Mouse (Mus musculus): ENCODE results near the gene Tigit. TPM values are rescaled to one million over a fixed set of nuclear protein-coding genes. Genes with fewer than 3 reads are reported as not detected.

Gene Tigit
- polyA plus RNA-seq, 1 experiment from 2014 or later = not detected

DNA sequence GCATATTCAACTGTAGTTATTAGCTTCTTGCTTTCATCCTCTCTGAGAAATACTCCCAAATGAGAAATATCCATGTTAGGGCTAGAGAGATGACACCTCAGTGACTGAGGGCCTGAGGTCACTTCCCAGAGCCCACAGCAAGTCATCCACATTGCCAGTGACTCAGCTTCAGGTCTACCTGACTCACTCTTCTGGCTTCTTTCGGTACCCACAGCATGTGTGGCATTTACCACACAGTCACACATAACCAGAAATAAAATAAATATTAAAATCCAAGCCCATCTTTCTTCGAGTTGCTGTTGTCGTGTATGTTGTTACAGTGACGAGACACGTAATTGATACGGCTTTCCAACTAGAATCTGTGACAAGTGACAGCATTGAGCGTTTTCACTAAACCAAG lies 33.8 kb upstream of the Tigit start:
- no peak for ATAC-seq (ENCODE audit: insufficient number of reproducible peaks, low FRiP score)
- 89% methylated on average over 7 of the region's 7 CpGs for WGBS
- Histone ChIP-seq H3K27ac (ENCODE audit: poor library complexity, severe bottlenecking) (no peak overlapping the region), H3K4me3 (no peak overlapping the region), H3K9me3 (replicated peaks) (no peaks in the 10 kb centered on the region), H3K4me2 (no peak overlapping the region), H3K27me3 (replicated peaks) (no peaks in the 10 kb centered on the region), H3K4me1 (replicated peaks) (peaks cover 21% of the 10 kb centered on the region), H3K36me3 (no peaks in the 10 kb centered on the region), H3K9ac (no peak overlapping the region)

- no peak overlapping the region for H3K9ac ChIP-seq
- H3K27me3 ChIP-seq (replicated peaks) = no peaks in the 10 kb centered on the region
- 73% methylated on average over 7 of the region's 7 CpGs for WGBS
- H3K9me3 ChIP-seq (replicated peaks) = no peaks in the 10 kb centered on the region
- H3K4me1 ChIP-seq (replicated peaks) = peaks cover 4% of the 10 kb centered on the region; the same call in 1 of the 2 replicates
- no peak overlapping the region for H3K4me2 ChIP-seq
- H3K27ac ChIP-seq (ENCODE audit: poor library complexity, severe bottlenecking) = no peak overlapping the region
- ATAC-seq (ENCODE audit: insufficient number of reproducible peaks, low FRiP score) = no peak
- H3K36me3 ChIP-seq = no peaks in the 10 kb centered on the region
- no peak overlapping the region for H3K4me3 ChIP-seq
Observed at GRCm38 (mm10) chr16:43695852-43696251, 31.9 kb upstream of the Tigit start.

GRCm38 (mm10) chr16:43694104-43694503 lies 30.2 kb upstream of the Tigit start:
- no peak overlapping the region for H3K27ac ChIP-seq (ENCODE audit: poor library complexity, severe bottlenecking)
- H3K4me2 ChIP-seq = no peak overlapping the region
- no peaks in the 10 kb centered on the region for H3K9me3 ChIP-seq (replicated peaks)
- WGBS = 76% methylated on average over 11 of the region's 11 CpGs
- no peaks in the 10 kb centered on the region for H3K4me1 ChIP-seq (replicated peaks)
- ATAC-seq (ENCODE audit: insufficient number of reproducible peaks, low FRiP score) = no peak
- no peaks in the 10 kb centered on the region for H3K27me3 ChIP-seq (replicated peaks)
- no peaks in the 10 kb centered on the region for H3K36me3 ChIP-seq
- no peak overlapping the region for H3K9ac ChIP-seq
- H3K4me3 ChIP-seq = no peak overlapping the region

DNA sequence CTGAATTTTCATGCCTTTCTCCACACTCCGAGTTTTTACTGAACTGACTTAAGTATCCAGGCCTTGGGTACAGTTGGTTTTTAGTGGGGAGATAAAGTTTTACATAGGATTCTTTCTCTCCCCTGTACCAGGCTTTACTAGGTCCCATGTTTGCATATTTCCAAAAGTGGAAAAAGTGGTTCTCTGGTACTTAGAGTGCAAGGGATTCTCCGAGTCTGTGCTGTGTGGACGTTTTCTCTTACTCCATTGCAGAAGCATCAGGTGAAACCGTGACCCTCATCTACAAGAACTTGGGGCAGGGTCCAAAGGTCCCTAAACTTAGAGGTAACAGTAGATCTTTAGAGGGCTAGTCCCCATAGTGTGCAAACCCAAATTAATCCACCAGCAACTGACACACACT lies 28.7 kb upstream of the Tigit start:
- ATAC-seq (ENCODE audit: insufficient number of reproducible peaks, low FRiP score) = no peak
- WGBS = 90% methylated on average over 4 of the region's 4 CpGs
- no peak overlapping the region for H3K27ac ChIP-seq (ENCODE audit: poor library complexity, severe bottlenecking)

GRCm38 (mm10) chr16:43691741-43692140 lies 27.8 kb upstream of the Tigit start:
- Histone ChIP-seq H3K9me3 (replicated peaks) (no peaks in the 10 kb centered on the region), H3K4me3 (no peak overlapping the region), H3K27ac (ENCODE audit: poor library complexity, severe bottlenecking) (no peak overlapping the region), H3K36me3 (no peaks in the 10 kb centered on the region), H3K27me3 (replicated peaks) (no peaks in the 10 kb centered on the region), H3K9ac (no peak overlapping the region), H3K4me1 (replicated peaks) (no peaks in the 10 kb centered on the region), H3K4me2 (no peak overlapping the region)
- ATAC-seq (ENCODE audit: insufficient number of reproducible peaks, low FRiP score) = no peak
- 88% methylated on average over 5 of the region's 5 CpGs for WGBS

More for the DNA sequence above, 28.7 kb upstream of the Tigit start:
- Histone ChIP-seq H3K4me3 (no peak overlapping the region), H3K36me3 (no peaks in the 10 kb centered on the region), H3K27me3 (replicated peaks) (no peaks in the 10 kb centered on the region), H3K9me3 (replicated peaks) (no peaks in the 10 kb centered on the region), H3K4me2 (no peak overlapping the region), H3K4me1 (replicated peaks) (no peaks in the 10 kb centered on the region), H3K9ac (no peak overlapping the region)

DNA sequence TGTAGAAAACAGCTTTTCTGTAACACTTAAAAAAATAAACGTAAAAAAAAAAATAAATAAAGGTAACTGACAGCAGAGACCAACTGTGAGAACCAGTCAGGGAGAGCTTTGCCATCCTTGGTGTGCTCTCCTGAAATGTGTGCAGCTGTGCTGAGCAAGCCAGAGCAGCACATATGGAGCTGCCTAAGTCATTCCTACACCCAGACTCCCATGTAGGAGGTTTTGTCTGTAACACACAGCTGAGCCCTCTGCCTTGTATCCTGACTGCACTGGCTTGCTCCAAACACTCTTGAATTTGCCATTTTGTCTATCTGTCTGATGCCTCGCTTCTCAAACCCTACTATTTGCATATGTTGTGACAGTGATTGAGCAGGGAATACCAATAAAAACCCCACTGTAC lies 27.0 kb upstream of the Tigit start:
- Histone ChIP-seq H3K4me2 (no peak overlapping the region), H3K4me1 (replicated peaks) (no peaks in the 10 kb centered on the region), H3K36me3 (no peaks in the 10 kb centered on the region), H3K27ac (ENCODE audit: poor library complexity, severe bottlenecking) (no peak overlapping the region), H3K4me3 (no peak overlapping the region), H3K27me3 (replicated peaks) (no peaks in the 10 kb centered on the region), H3K9me3 (replicated peaks) (no peaks in the 10 kb centered on the region), H3K9ac (no peak overlapping the region)
- ATAC-seq (ENCODE audit: insufficient number of reproducible peaks, low FRiP score) = no peak
- WGBS = 68% methylated on average over 2 of the region's 2 CpGs

- H3K27me3 ChIP-seq (replicated peaks) = no peaks in the 10 kb centered on the region
- no peak for ATAC-seq (ENCODE audit: insufficient number of reproducible peaks, low FRiP score)
- 91% methylated on average over 3 of the region's 3 CpGs for WGBS
- H3K27ac ChIP-seq (ENCODE audit: poor library complexity, severe bottlenecking) = no peak overlapping the region
- H3K9ac ChIP-seq = no peak overlapping the region
- no peak overlapping the region for H3K4me2 ChIP-seq
- H3K4me1 ChIP-seq (replicated peaks) = no peaks in the 10 kb centered on the region
- H3K36me3 ChIP-seq = no peaks in the 10 kb centered on the region
- no peaks in the 10 kb centered on the region for H3K9me3 ChIP-seq (replicated peaks)
- H3K4me3 ChIP-seq = no peak overlapping the region
Observed at GRCm38 (mm10) chr16:43690211-43690690, 26.3 kb upstream of the Tigit start.

DNA sequence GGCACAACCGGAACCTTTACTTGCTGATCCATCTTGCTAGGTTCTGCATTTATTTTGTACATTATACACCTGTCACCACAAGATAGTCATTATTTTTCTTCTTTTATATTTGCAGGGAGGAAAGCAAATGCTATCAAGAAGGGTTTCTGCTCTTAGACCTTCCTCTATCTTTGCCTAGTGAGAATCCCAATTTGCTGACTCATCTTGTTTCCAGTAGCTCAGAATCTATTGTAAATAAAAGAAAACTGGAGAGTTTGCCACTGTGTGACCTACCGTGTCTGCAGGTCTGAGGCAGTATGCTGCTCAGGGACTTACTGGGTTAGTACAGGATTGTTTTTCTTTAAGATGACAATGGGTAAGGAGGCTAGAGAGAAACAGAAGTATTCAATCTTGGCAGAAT lies 24.0 kb upstream of the Tigit start:
- Histone ChIP-seq H3K36me3 (no peaks in the 10 kb centered on the region), H3K27ac (ENCODE audit: poor library complexity, severe bottlenecking) (no peak overlapping the region), H3K4me1 (replicated peaks) (no peaks in the 10 kb centered on the region), H3K9ac (no peak overlapping the region), H3K4me2 (no peak overlapping the region), H3K4me3 (no peak overlapping the region), H3K9me3 (replicated peaks) (no peaks in the 10 kb centered on the region), H3K27me3 (replicated peaks) (no peaks in the 10 kb centered on the region)
- 69% methylated on average over 2 of the region's 2 CpGs for WGBS
- ATAC-seq (ENCODE audit: insufficient number of reproducible peaks, low FRiP score) = no peak

DNA sequence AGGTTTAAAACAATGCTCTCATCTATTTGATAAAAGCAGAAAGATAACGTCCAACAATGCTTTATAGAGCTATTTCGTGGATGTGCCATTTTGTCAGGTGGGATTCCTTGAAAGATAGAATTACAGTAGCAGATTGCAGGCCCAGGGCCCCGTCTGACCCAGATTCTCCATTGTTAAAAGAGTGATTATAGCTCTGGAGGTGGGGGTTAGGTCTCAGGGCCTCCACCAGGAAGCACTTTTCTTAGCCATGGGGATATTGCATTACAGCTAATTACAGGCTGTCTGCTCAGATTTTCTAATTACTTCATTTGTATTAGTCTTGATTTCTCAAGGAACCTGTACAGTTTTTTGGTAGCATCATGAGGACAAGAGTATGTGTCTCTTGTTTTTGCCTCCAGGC lies 10.5 kb upstream of the Tigit start:
- H3K27me3 ChIP-seq (replicated peaks) = no peaks in the 10 kb centered on the region
- no peaks in the 10 kb centered on the region for H3K9me3 ChIP-seq (replicated peaks)
- no peaks in the 10 kb centered on the region for H3K36me3 ChIP-seq
- no peak overlapping the region for H3K27ac ChIP-seq (ENCODE audit: poor library complexity, severe bottlenecking)
- no peak overlapping the region for H3K9ac ChIP-seq
- ATAC-seq (ENCODE audit: insufficient number of reproducible peaks, low FRiP score) = no peak
- H3K4me1 ChIP-seq (replicated peaks) = no peaks in the 10 kb centered on the region
- 72% methylated on average over 3 of the region's 3 CpGs for WGBS
- H3K4me3 ChIP-seq = no peak overlapping the region
- H3K4me2 ChIP-seq = no peak overlapping the region

DNA sequence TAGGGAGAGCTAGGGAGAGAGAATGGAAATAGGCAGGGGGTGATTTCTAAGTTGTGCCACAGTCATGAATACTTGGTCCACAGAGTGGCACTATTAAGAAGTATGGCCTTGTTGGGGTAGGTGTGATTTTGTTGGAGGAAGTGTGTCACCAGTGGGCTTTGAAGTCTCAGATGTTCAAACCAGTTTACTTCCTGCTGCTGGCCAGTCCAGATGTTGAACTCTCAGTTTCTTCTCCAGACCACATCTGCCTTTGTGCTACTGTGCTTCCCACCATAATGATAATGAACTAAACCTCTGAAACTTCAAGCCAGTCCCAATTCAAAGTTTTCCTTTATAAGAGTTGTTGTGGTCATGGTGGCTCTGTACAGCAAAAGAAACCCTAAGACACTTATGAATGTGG lies 8.8 kb upstream of the Tigit start:
- no peak for ATAC-seq (ENCODE audit: insufficient number of reproducible peaks, low FRiP score)
- Histone ChIP-seq H3K27ac (ENCODE audit: poor library complexity, severe bottlenecking) (no peak overlapping the region), H3K27me3 (replicated peaks) (no peaks in the 10 kb centered on the region), H3K36me3 (no peaks in the 10 kb centered on the region), H3K4me2 (no peak overlapping the region), H3K4me1 (replicated peaks) (no peaks in the 10 kb centered on the region), H3K9me3 (replicated peaks) (no peaks in the 10 kb centered on the region), H3K9ac (no peak overlapping the region), H3K4me3 (no peak overlapping the region)

DNA sequence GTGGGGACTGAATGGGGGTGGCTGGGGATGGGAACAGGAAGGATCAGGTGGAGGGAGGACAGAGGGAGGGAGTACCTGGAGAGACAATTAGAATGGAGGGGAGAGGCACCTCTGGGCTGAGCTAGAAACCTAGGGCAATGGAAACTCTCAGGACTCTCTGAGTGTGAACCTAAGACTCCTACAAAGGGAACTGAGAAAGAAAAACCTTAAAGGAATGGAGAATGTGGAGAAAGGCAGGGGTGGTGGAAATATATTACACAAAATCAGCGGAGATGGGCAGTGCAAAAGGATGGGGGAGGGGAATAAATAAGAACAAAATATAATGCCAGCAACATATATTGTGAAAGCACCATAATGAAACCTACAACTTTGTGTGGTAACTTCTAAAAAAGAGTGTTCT lies 8.0 kb upstream of the Tigit start:
- no peaks in the 10 kb centered on the region for H3K4me1 ChIP-seq (replicated peaks)
- WGBS = 77% methylated on average over 1 of the region's 1 CpGs
- no peak overlapping the region for H3K27ac ChIP-seq (ENCODE audit: poor library complexity, severe bottlenecking)
- H3K4me2 ChIP-seq = no peak overlapping the region
- no peak overlapping the region for H3K4me3 ChIP-seq
- no peaks in the 10 kb centered on the region for H3K9me3 ChIP-seq (replicated peaks)
- no peaks in the 10 kb centered on the region for H3K27me3 ChIP-seq (replicated peaks)
- H3K36me3 ChIP-seq = no peaks in the 10 kb centered on the region
- H3K9ac ChIP-seq = no peak overlapping the region
- ATAC-seq (ENCODE audit: insufficient number of reproducible peaks, low FRiP score) = no peak

GRCm38 (mm10) chr16:43668294-43668693 lies 4.3 kb upstream of the Tigit start:
- H3K9ac ChIP-seq = no peak overlapping the region
- H3K9me3 ChIP-seq (replicated peaks) = no peaks in the 10 kb centered on the region
- H3K27ac ChIP-seq (ENCODE audit: poor library complexity, severe bottlenecking) = no peak overlapping the region
- H3K4me1 ChIP-seq (replicated peaks) = no peaks in the 10 kb centered on the region
- H3K4me2 ChIP-seq = no peak overlapping the region
- H3K27me3 ChIP-seq (replicated peaks) = no peaks in the 10 kb centered on the region
- 92% methylated on average over 3 of the region's 3 CpGs for WGBS
- ATAC-seq (ENCODE audit: insufficient number of reproducible peaks, low FRiP score) = no peak
- no peaks in the 10 kb centered on the region for H3K36me3 ChIP-seq
- no peak overlapping the region for H3K4me3 ChIP-seq
